ENCODE assay signal across 18 mouse cellular contexts in genomic region chr11:40558486-40558885, GRCm38 (mm10).
"Had no signal": no experiment of that assay in that cellular context is flagged by ENCODE, and none has a peak within 500 bp of the region (broad histone marks: within the 10 kb centered on the region; RNA-seq: fewer than 3 reads in every experiment).

No protein-coding gene starts in this region.

- H3K27ac ChIP-seq: midbrain, embryonic 10.5 days; midbrain, embryonic 12.5 days; neural tube, embryonic 13.5 days; neural tube, embryonic 15.5 days had no signal

- H3K27me3 ChIP-seq: midbrain, embryonic 12.5 days; neural tube, embryonic 13.5 days; neural tube, embryonic 15.5 days had no signal

- H3K36me3 ChIP-seq: midbrain, embryonic 10.5 days; midbrain, embryonic 12.5 days; neural tube, embryonic 13.5 days; neural tube, embryonic 15.5 days had no signal

- H3K4me1 ChIP-seq: midbrain, embryonic 10.5 days; midbrain, embryonic 12.5 days had no signal

- H3K4me3 ChIP-seq: midbrain, embryonic 10.5 days; midbrain, embryonic 12.5 days; myocyte; neural tube, embryonic 13.5 days; neural tube, embryonic 15.5 days had no signal

- ATAC-seq: midbrain, embryonic 16.5 days had no signal

- H3K9ac ChIP-seq: midbrain, embryonic 12.5 days; neural tube, embryonic 13.5 days; neural tube, embryonic 15.5 days had no signal

- H3K9me3 ChIP-seq: midbrain, embryonic 10.5 days; midbrain, embryonic 12.5 days; neural tube, embryonic 13.5 days; neural tube, embryonic 15.5 days had no signal

- DNase-seq: lung, adult 18-20 months; lung, postnatal 10 days; lung, postnatal 4 days; midbrain, embryonic 14.5 days; retina, postnatal 1 day; right cerebral cortex, adult 18-20 months; right cerebral cortex, postnatal 25 days; right cerebral cortex, postnatal 4 days; spleen, adult 18-20 months; thymus, adult 18-20 months; thymus, postnatal 14 days; thymus, postnatal 36 days had no signal

- H3K4me2 ChIP-seq: midbrain, embryonic 12.5 days; neural tube, embryonic 13.5 days; neural tube, embryonic 15.5 days had no signal
